Mouse (Mus musculus): ENCODE results near the gene Mad2l2.

DNA sequence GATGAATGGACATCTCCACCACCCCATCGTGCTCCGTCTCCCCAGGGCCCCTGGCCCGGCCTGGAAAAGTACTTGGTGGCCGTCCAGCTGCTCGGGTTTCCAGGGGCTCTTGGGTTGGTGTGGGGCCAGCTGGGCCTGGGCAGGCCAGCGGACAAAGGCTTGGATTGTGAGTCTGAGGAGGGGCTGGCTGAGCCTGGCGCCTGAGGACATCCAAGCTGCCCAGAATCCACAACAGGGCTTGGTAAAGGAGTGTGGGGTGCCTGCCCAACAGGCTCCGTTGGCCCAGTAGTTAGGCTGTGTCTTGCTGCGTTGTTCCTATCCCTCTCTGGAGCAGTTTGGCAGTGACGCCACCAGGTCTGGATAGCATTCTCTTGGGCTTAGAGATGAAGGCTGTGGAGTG, 36.2 kb downstream of the Mad2l2 start:
- TF ChIP-seq CTCF (IDR thresholded peaks at IDR 0.05; ENCODE audit: low read depth), result no peak
- no peak for TF ChIP-seq EP300 (IDR thresholded peaks at IDR 0.05; ENCODE audit: low read depth)

All from liver, postnatal 0 days (tissue).